Mouse (Mus musculus): ENCODE results near the gene 2010003K11Rik.

DNA sequence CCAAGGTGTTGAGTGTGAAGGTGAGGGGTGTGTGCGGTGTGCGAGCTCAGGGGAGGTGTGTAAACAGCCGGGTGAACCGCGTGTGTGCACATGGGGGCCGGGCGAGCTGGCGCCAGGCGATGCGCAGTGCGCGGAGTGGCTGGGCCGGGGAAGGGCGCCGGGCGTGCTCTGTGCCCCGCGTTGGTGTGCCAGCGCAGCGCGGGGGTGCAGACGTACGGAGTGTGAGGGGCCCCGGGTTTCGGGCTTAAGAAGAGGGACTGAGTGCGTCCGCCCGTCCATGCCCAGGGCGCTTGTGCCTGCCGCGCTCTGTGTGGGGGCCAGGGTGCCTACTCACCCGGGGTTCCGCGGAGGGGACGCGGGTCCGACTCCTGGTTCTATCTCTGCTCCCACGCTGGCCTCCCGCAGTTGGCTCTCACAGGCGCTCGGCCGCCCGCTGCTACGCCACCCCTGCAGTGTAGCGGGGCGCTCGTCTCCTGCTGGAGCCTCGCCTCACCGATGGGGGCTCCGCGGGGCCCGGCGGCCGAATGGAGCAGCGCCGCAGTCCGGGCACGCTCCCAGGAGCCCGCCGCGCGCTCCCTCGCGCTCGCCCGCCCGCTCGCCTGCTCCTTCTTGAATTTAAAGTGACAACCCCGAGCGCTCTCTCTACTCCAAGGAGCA lies 21.7 kb downstream of the 2010003K11Rik start:
- no peak for TF ChIP-seq CTCF (conservative IDR thresholded peaks at IDR 0.05 in 1 of 2, IDR thresholded peaks at IDR 0.05 in 1 of 2; ENCODE audit: low read depth in 2 of 2, low read length in 2 of 2)
- TF ChIP-seq IRF4 (IDR thresholded peaks at IDR 0.05; ENCODE audit: low read depth, low read length), result no peak
